Mouse (Mus musculus) ovary, postnatal 36 days (tissue): ENCODE data around the gene Rpl23.
A peak's percentile ranks its signal among the peaks of the same experiment; 100 is the strongest.

Source experiments
- DNase-seq: peaks from one replicate; pipeline ENCODE4 v3.0.0; 2022; ENCODE audit warnings: low spot score, mixed read lengths

The Rpl23 gene

DNA sequence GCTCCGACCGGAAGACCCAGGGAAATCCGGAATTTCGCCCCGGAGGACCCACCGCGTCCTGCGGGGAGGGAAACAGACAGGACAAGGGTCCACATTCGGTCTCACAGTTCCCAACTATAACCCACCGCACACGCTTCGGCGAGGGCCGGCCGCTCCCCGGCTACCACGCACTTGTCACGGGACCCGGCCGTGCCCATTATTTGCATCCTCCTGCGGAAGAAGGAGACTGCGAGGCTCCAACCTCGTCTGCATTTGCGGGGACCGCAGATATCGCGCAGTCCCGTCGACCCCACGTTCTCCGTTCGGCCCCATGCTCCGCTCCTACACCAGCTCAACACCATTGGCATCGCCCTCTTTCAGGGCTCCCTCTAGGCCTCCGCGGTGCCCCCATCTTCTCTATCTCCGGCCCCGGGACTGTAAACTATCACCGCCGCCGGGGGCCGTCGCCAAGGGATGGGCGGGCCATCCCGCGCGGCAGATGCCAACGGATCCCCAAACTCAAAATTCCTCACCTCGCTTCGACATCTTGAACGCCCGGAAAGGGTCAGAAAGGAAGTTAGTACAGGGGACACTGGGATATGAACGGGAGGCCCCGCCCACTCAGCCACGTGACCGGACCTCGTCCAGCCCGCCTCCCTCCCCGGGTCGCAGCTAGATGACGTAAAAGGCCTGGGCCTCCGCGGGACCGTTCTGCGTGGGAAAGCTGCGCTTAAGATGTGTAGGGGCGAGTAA, at the start of gene Rpl23:
Gene Rpl23, minus strand, starts transcription at position 606 of the 732 bp plus-strand sequence.
- peak; percentile 99 for DNase-seq

DNA sequence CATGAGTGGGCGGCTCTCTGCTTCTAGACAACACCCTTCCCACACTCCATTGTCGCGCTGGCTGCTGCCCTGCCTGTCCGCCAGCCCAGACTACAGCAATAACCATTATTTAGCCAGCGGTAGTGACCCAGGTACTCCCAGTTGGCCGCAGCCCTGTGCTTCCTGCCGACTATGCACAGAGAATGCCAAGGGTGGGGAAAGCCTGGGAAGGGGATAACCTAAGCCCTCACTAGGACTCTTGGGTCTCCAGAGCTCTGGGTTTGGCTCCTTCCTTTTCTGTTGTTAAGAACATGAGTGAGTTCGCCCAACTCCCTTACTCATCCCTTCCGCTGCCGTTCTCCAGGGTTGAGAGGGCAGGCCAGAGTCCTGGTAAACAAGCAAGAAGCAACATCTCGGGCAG, 49.8 kb upstream of the Rpl23 start:
- DNase-seq = no peak

DNA sequence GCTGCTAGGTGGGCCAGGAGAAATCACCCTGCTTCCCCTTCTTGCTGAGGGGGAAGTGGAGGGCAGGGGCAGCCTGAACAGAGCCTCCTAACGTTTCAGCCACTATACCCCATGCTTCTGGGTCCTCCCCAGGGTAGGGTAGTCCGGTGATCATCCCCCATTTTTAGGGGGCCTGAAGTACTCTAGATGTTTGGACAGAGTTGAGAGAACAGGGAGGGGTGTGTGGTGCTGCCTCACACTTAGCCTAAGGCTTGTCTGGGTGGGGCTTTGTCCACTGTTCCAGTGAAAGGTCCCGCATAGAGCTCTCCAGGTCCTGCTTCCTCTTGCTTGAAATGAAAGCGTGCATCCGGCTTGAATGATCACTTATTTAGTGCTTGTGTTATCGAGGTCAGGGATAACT, 48.3 kb upstream of the Rpl23 start:
- DNase-seq = no peak

DNA sequence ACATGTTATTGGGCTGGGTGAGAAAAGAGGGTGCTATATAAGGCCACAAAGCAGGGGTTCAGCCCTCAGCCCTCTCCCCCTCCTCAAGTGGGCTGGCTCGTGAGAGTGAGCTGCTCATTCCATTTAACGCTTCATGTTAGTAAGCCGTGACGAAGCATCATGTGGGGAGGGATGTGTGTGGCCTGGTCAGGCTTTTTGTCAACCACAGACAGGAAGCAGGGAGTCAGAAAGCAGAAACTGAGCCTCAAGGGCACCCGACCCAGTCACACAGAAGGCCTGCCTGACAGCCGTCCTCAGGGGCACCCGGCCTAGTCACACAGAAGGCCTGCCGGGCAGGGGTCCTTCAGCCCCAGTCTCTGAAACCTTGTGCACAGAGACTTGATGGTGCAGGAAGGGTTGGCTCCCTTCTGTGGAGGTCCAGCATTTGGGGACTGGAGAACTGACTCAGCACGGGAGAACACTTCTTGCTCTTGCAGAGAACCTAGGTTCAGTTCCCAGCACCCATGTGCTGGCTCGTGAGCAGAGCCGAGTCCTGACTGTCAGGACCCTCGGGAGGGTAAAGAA, 47.8 kb upstream of the Rpl23 start:
- DNase-seq = no peak

DNA sequence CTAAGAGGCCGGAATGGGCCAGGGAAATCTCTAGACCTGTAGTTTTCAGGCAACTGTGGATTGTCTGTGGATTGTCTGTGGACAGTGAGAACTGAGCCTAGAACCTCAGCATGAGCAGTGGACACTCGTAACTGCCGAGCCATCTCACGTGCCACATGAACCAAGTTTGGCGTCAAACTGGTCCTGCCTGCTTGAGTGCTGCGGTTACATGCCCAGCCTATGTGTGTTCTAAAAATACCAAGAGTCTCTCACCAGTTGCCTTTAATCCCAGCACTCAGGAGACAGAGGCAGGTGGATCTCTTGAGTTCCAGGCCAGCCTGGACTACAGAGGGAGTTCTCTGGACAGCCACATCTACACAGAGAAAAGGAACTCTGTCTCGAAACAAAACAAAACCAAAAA, 47.1 kb upstream of the Rpl23 start:
- DNase-seq = no peak

DNA sequence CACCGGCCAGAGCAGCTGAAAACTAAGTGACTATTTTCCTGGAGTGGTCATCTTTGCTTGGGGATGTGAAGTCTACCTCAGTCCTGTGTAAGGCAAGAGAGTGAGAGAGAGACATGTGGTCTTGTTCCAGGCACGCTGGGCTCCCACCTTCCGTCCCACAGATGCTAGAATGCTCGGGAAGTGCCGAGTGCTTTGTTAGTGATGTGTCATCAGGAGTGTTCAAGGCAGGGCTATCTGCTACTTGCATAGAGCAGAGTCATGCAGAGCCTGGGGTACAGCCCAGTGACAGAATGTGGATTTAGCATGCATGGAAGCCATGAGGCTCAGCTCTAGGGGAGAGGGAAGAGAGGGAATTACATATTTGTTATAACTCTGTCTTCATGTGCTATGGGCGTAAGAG, 45.4 kb upstream of the Rpl23 start:
- no peak for DNase-seq

DNA sequence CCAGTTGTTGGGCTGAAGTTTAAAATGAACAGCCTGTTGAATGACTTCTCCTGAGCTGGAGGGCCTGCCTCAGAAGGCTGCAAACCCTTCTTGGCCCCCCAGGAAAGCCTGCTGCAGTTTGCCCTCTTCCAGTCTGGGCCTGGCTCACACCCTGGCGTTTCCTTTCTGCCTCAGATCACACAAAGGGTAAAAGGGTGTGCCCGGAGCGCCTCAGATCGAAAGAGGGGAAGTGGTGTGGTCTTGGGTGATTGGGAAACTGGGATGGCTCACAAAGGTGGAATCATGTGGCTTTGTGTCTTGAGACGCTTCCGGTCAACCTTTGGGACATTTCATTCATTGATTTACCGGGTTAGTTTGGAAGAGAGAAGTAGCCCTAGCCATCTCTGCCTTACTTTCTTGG, 44.2 kb upstream of the Rpl23 start:
- DNase-seq = no peak

DNA sequence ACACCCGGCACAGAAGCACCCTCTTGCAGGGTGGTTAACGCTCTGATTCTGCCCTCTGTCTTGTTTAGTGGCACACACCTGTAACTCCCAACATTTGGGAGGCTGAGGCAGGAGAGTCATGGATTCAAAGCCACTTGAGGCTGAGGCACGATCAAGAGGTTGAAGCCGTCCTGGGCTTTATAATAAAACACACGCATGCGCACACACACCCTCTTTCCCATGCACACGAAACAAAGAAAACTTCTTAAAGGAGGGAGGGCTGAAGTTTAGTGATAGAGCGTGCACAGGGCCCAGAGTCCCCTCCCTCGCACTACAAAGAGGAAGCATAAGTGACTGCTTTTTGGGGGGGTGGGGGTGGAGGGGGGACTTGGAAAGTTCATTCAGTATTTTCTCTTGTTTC, 43.7 kb upstream of the Rpl23 start:
- no peak for DNase-seq

DNA sequence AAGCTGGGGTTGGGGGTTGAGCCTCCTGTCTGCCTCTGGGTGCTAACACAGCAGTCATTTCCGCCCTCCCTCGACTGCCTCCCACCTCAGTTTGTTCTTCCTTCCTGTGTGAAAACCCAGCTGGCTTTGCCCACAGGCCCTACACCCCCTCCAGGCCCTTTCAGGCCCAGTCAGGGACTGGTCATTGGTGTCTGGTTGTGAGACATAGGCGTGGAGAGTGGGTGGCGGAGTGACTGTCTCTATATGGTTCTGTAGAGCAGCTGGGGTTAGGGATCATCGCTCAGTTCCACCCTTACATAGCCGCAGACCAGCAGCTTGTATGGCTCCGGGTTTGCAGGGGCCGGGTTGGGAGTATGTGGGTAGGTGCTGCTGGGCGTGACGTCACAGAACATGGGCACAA, 43.1 kb upstream of the Rpl23 start:
- no peak for DNase-seq

DNA sequence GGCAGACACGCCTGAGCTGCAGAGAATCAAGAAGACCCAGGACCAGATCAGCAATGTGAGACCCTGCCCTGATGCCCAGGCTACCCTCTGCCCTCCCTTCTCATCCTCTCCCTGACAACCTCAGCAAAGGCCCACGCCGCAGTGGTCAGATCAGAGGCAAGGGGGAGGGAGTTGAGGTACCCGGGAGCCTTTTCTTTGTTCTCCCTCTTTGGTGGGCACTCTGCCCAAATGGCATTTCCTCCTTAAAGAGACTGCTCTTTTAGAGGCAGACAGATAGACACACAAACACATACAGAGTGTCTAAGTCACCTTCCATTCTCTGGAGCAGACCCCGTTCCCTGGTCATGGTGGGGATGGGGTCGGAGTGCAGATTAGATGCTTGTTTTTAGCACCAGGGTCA, 42.7 kb upstream of the Rpl23 start:
- DNase-seq = no peak

DNA sequence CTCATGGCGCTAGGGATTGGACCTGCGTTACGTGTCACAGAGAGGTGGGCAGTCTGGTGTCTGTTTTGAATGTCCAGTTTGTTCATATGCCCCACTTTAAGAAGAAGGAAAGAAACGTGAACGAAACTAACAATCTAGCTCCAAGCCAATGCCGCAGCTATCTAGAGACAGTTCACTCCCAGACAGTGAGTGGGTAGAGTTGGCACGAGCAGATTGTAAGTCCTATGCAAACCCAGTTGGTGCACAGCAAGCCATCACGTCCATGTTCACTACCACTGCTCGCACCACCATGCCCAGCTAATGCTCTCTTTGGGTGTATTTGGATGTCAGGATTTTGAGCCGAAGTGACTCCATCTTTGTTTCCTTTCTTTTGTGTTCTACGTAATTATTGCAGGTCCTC, 41.9 kb upstream of the Rpl23 start:
- no peak for DNase-seq

DNA sequence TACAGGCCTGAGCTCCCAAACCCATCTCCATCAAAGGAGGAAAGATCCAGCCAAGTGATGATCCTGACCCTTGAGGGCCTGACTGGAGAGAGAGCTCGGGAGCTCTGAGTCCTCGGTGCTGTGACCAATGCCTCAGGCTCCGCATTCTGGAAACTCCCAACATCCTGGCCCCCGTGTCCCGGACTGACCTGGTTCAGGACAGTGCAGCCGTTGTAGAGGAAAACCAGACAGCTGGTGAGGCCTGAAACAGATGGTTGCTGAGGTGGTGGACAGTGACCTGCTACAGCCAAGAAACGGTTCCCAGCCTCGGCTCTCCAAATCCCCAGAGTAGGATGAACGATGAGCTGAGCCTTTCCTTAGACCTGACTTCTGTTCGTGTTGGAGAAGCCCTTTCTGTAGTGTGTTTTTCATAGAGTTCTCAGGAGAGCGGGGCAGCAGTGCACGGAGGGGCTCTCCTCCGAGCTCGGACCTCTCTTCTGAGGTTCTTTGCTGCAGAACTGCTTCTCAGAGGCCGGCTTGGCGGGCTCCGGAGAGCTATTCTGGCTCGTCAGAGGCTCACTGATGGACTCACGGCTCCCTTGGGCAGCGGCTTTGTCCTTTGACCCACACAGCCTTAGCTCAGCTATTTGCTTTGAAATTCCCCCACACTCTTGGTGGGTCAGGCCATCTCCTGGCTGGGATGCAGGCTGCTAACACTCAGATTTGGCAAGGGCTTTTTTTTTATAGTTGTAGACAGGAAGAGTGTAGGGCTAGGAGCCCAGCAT, 40.8 kb upstream of the Rpl23 start:
- no peak for DNase-seq

DNA sequence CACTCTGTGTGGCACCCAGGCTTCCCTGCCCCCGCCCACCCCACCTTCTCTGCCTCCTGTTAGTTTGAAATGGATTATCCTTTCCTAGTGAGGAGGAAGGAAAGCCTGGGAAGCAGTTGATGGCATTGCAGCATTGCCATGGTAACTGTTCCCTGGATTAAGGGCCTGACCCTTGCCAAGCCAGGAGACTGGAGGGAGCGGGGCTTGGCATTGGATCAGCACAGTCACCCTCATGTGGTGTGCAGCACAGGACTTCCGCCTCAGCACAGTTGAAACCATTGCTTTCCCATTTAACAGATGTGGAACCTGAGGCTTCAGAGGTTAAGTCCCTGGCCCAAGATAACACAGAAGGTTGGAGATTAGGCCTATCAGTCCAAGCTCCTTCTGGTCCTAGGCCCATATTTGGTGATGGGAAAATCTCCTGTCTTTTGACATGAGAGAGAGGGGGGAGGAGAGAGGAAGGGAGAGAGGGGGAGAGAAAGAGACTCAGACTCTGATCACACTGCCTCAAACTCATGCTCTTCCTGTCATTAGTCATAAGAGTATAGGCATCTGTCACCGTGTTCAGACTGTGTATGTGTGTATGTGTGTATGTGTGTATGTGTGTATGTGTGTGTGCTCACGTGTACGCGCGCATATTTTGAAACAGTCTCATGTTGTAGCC, 39.3 kb upstream of the Rpl23 start:
- no peak for DNase-seq

DNA sequence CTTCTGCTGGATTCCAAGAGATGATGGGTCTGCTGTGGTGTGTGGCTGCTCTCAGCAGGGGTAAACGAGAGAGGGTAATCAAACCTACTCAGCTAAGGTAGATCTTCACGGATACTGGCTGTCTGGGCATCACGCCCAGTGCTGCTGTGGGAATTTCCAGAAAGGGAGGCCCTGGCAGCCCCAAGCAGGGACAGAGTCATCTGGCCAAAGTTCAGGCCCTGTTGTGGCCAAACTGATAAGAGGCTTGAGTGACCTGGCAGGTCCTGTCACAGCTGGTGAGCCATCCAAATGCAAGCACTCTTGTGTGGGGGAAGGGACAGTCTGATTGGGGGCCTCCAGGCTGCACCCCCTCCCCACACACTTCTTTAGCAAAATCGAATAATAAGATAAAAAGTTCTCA, 38.6 kb upstream of the Rpl23 start:
- no peak for DNase-seq

DNA sequence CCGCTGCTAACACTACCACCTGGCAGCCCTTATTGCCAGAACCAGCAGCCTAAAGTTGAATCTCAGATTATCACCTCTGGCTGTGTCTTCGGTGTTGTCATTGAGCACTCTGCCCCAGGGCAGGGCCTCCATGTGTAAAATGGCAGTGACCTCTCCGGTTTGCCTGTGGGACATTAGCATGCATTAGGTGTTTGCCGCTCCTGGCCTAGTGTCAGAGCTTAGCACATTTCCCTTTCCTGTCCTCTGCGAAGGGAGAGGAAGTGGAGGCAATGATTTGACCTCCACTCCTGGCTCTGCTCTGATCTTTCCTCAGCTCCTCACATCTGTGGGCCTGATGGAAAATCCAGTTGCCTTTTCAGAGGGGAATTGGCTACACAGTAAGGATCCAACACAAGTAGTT, 37.7 kb upstream of the Rpl23 start:
- DNase-seq = no peak

DNA sequence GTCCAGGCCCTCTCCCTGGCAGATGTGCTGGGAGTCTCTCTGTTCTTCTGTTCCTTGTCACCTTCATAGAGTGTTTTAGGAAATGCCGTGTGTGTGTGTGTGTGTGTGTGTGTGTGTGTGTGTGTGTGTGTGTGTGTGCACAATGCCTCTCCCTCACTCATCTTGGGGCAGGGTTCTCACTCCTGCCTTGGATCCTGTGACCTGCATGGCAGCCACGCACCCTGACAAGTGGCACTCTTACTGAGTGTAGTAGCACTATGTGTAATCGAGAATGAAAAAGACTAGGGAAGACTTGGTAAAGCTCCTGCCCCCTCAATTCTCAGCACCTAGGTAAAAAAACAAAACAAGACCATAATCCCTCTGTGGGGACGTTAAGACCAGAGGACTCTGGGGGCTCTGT, 36.9 kb upstream of the Rpl23 start:
- DNase-seq = no peak

DNA sequence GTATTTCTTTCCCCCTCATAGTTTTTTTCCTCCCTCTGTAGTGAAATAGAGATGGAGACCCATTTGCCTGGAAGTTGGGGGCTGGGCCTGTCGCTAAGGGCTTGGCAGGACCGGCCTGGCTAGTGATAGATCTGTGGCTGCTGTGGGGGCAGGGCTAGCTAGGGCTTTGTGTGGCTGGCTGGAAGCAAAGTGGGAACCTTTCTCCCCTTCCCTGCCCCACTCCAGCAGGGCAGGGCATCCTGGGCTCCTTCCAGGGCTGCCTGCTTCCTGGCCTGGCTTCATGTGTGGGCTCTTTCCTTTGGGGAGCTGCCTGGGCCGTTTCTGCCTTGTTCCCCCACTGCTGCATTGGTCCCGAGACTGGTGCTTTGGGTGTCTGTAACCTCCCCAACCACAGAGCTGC, 36.3 kb upstream of the Rpl23 start:
- no peak for DNase-seq

DNA sequence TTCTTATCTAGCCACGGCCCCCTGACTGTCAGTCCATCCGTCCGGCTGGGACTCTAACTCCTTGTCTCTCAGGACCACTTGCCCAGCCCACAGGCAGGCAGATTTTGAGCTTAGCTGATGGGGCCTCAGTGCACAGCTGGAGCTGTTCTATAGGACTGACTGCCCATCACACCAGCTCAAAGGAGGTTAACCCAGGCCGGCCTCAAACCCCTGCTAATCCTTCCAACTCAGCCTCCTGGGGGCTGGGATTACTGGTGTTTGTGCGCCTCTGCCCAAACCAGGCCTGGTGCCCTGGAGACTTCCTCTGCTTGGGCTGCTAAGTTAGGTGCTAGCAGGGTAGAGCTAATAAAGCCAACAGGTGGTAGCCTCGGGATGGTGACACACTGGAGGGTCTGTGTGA, 35.8 kb upstream of the Rpl23 start:
- no peak for DNase-seq

DNA sequence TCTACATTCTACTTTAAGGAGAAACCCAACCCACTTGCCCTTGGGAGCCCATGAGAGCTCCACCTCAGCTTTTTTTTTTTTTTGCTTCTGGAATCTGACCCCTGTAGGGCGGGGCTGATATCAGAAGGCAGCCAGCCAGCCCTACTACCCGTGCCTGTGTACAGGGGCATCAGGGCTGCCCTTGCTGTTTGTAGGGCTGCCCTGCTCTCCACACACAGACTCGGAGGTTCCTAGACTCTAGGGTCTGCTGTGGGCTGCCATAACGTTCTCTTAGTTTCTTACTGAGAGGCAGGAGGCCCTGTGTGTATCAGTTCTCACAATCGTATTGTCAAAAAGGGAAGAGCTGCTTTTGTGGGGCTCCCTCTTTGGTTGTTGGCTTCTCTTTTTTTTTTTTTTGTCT, 35.1 kb upstream of the Rpl23 start:
- peak; percentile 59 for DNase-seq

DNA sequence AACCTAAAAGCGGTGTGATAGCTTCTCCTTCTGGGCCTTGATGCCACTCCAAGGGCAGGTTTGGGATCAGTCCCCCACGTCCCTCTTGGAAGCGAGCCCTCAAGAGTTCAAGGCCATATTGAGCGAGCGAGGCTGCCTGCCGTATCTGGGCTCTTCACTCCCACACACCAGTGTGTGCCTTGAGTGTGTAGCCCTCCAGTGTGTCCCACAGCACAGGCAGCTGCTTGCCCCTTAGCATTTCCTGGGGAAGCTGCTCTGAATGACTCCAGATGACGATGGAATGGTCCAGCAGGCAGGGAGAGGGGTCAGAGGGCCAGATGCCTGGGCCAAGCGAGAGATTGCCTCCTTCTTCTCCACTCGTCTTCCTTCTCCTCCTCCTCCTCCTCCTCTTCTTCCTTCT, 34.7 kb upstream of the Rpl23 start:
- DNase-seq = peak; percentile 68

DNA sequence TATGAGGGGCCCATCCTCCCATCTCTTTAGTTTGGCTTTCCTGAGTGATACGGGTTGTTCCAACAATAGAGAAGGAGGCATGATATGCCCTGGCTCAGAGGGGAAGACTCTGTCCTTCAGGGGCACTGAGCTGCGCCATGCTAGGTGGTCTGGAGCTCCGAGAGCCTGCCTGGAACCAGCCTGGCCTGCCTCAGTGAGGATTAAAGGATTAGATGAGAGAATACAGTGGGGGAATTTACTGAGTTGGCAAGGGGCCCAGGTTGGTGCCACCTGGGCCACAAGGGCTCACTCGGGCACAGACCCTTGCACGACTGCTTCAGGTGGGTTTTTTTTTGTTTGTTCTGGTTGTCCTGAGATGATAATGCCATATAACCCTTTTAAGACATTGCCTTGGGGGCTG, 33.9 kb upstream of the Rpl23 start:
- DNase-seq = no peak

DNA sequence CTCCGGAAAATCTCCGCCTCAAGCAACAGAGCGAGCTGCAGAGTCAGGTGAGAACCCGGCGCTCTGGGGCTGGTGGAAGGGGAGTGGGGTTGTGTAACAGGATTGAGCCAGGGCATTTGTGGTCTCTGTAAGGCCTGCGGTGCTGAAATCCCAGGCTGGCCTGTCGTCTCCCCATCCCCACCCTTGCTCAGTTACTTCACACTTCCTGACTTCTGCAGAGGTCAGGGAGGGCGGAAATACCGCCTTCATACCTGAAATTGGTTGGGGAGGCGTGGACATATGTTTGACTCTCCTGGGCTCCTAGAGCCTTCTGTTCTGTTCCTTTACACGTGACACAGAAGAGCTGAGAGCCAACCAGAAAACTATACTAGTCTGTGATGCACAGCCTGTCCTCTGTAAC, 33.5 kb upstream of the Rpl23 start:
- no peak for DNase-seq
